Mouse (Mus musculus) midbrain, embryonic 15.5 days (tissue): ENCODE measurements around the gene Tcf12. TPM values are rescaled to one million over a fixed set of nuclear protein-coding genes. Genes with fewer than 3 reads are reported as not detected.

Experiments
- ATAC-seq: fragments of 200-750 bp; cut with Nextera tagmentation; replicated peaks from 2 replicates; pipeline ENCODE4 v1.8.0; 2017; ENCODE audit warnings: moderate TSS enrichment
- H3K27ac ChIP-seq: fragments of 300-500 bp; sonication (generic); 2 replicates; pipeline ENCODE4 v1.5.1; 2015; ENCODE audit warnings: mild to moderate bottlenecking, inconsistent platforms
- H3K27me3 ChIP-seq: fragments of 300-500 bp; sonication (generic); replicated peaks from 2 replicates; pipeline ENCODE4 v1.6.1; 2015; ENCODE audit warnings: inconsistent platforms
- H3K36me3 ChIP-seq: fragments of 300-500 bp; sonication (generic); replicated peaks from 2 replicates; pipeline ENCODE4 v1.6.1; 2015; ENCODE audit warnings: inconsistent platforms
- H3K4me1 ChIP-seq: fragments of 300-500 bp; sonication (generic); 2 replicates; pipeline ENCODE4 v1.6.1; 2015; ENCODE audit warnings: inconsistent platforms
- H3K4me2 ChIP-seq: fragments of 300-500 bp; sonication (generic); 2 replicates; pipeline ENCODE4 v1.6.1; 2015; ENCODE audit warnings: inconsistent platforms, mild to moderate bottlenecking, moderate library complexity
- H3K4me3 ChIP-seq: fragments of 300-500 bp; sonication (generic); 2 replicates; pipeline ENCODE4 v1.5.1; 2015; ENCODE audit warnings: mild to moderate bottlenecking, inconsistent platforms
- H3K9ac ChIP-seq: fragments of 300-500 bp; sonication (generic); 2 replicates; pipeline ENCODE4 v1.6.1; 2015; ENCODE audit warnings: mild to moderate bottlenecking, inconsistent platforms
- H3K9me3 ChIP-seq: fragments of 300-500 bp; sonication (generic); 2 replicates; pipeline ENCODE4 v1.6.1; 2016; ENCODE audit warnings: inconsistent platforms
- WGBS: fragments of 180-500 bp; shearing (Covaris S2); methylation state at CpG from one replicate; pipeline ENCODE4 v1.1.7; 2015; ENCODE audit warnings: mixed read lengths; 5-methylcytosine and 5-hydroxymethylcytosine counted together
- microRNA-seq: library from miRNA; unstranded; fragments of <30 nt; microRNA quantifications from one replicate; pipeline ENCODE4, GENCODE M21; 2016
- polyA plus RNA-seq: library from polyadenylated mRNA; unstranded; fragments of >200 nt; fragmentation: Nextera tagmentation; extraction: Ambion mirVana; gene quantifications from 2 replicates; pipeline ENCODE4 v1.2.1, GENCODE M21; 2015

Tcf12 gene
- polyA plus RNA-seq, 1 experiment from 2014 or later, result 59.9 TPM

GRCm38 (mm10) chr9:71806422-71806805 lies 305.3 kb downstream of the Tcf12 start:
- Histone ChIP-seq H3K9ac (no peak overlapping the region), H3K36me3 (no peaks in the 10 kb centered on the region), H3K4me2 (no peak overlapping the region), H3K27me3 (no peaks in the 10 kb centered on the region), H3K4me3 (no peak overlapping the region), H3K4me1 (no peaks in the 10 kb centered on the region), H3K9me3 (no peaks in the 10 kb centered on the region), H3K27ac (no peak overlapping the region)
- 9% methylated on average over 2 of the region's 2 CpGs for WGBS
- peak; percentile 56 for ATAC-seq

GRCm38 (mm10) chr9:71805646-71806421 lies 305.8 kb downstream of the Tcf12 start:
- H3K4me1 ChIP-seq, result no peaks in the 10 kb centered on the region
- 72% methylated on average over 6 of the region's 6 CpGs for WGBS
- ATAC-seq, result no peak
- no peak overlapping the region for H3K4me2 ChIP-seq
- no peak overlapping the region for H3K27ac ChIP-seq
- H3K4me3 ChIP-seq, result no peak overlapping the region
- no peaks in the 10 kb centered on the region for H3K36me3 ChIP-seq
- H3K27me3 ChIP-seq, result no peaks in the 10 kb centered on the region
- H3K9me3 ChIP-seq, result no peaks in the 10 kb centered on the region
- H3K9ac ChIP-seq, result no peak overlapping the region

DNA sequence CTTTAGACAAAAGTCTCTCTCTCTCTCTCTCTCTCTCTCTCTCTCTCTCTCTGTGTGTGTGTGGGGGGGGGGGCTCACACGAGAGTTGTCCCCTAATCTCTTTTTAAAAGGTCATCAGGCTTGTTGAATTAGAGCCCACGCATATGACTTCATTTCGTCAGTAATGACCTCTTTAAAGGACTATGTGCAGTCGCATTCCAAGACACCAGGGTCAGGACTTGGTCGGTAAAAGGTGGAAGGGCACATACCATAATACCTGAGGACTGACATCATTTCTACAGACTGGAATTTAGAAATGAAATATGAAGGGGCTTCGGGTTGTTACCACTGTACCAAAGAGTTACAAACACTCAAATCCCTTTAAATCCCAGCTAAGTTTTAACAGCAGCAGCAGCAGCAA lies 307.6 kb downstream of the Tcf12 start:
- ATAC-seq, result no peak

GRCm38 (mm10) chr9:71803281-71803680 lies 308.4 kb downstream of the Tcf12 start:
- Histone ChIP-seq H3K4me3 (no peak overlapping the region), H3K9me3 (no peaks in the 10 kb centered on the region), H3K9ac (no peak overlapping the region), H3K4me1 (no peaks in the 10 kb centered on the region), H3K36me3 (no peaks in the 10 kb centered on the region), H3K27me3 (no peaks in the 10 kb centered on the region), H3K4me2 (no peak overlapping the region), H3K27ac (no peak overlapping the region)
- 72% methylated on average over 7 of the region's 7 CpGs for WGBS
- no peak for ATAC-seq

More for the DNA sequence above, 307.6 kb downstream of the Tcf12 start:
- H3K36me3 ChIP-seq, result no peaks in the 10 kb centered on the region
- H3K27me3 ChIP-seq, result no peaks in the 10 kb centered on the region
- H3K4me1 ChIP-seq, result no peaks in the 10 kb centered on the region
- 48% methylated on average over 6 of the region's 6 CpGs for WGBS
- H3K9ac ChIP-seq, result no peak overlapping the region
- H3K4me3 ChIP-seq, result no peak overlapping the region
- H3K4me2 ChIP-seq, result no peak overlapping the region
- no peaks in the 10 kb centered on the region for H3K9me3 ChIP-seq
- H3K27ac ChIP-seq, result no peak overlapping the region

DNA sequence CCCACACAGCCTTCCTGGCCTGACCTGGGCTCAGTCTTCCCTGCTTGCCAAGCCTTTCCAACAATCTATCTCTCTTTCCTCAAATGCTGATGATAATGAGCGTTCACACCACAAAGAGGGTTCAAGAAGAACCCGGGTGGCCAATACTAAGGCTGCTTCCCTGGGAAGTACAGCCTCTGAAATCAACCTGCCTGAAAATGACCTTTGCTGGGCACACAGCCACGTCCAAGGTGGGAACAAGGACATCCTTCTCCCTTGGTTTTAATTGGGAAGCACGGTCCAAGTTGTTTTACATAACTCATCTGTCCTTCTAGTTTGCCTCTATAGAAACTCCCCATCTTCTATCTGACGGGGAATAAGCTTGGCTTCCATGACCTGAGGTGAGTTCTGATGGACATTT lies 312.1 kb downstream of the Tcf12 start:
- no peak overlapping the region for H3K4me2 ChIP-seq
- no peaks in the 10 kb centered on the region for H3K4me1 ChIP-seq
- H3K27me3 ChIP-seq, result no peaks in the 10 kb centered on the region
- no peak for ATAC-seq
- H3K27ac ChIP-seq, result no peak overlapping the region
- no peak overlapping the region for H3K9ac ChIP-seq
- H3K36me3 ChIP-seq, result no peaks in the 10 kb centered on the region
- no peak overlapping the region for H3K4me3 ChIP-seq
- no peaks in the 10 kb centered on the region for H3K9me3 ChIP-seq
- WGBS, result 89% methylated on average over 5 of the region's 5 CpGs

GRCm38 (mm10) chr9:71798176-71798575 lies 313.5 kb downstream of the Tcf12 start:
- ATAC-seq, result no peak
- Histone ChIP-seq H3K4me1 (no peaks in the 10 kb centered on the region), H3K36me3 (no peaks in the 10 kb centered on the region), H3K27me3 (no peaks in the 10 kb centered on the region), H3K9me3 (no peaks in the 10 kb centered on the region), H3K27ac (no peak overlapping the region), H3K9ac (no peak overlapping the region), H3K4me2 (no peak overlapping the region), H3K4me3 (no peak overlapping the region)
- 52% methylated on average over 5 of the region's 5 CpGs for WGBS

Small RNA genes lying within 50 kb of the gene (microRNA-seq; reads per million reads assigned to microRNA genes)
- not detected for gene Gm27450

Other genes with a start within 250 kb of the Tcf12 start
- gene Zfp280d, start 163.0 kb upstream of the Tcf12 start, polyA plus RNA-seq, result 37.0 and 41.3 TPM in 2 replicates